Mouse (Mus musculus) megakaryocyte progenitor cell, adult 5-6 weeks (primary cell): Measurements from ENCODE around the gene Umps. TPM values are rescaled to one million over a fixed set of nuclear protein-coding genes. Genes with fewer than 3 reads are reported as not detected.
A peak's percentile ranks its signal among the peaks of the same experiment; 100 is the strongest.

Experiments
- ATAC-seq: replicated peaks from 2 replicates; pipeline ENCODE4 v1.8.0; 2016; ENCODE audit warnings: mild to moderate bottlenecking, moderate TSS enrichment, inconsistent platforms; ENCODE audit not compliant: poor library complexity
- total RNA-seq, 2 experiments: library from RNA; stranded (forward) in 1 of 2; stranded (reverse) in 1 of 2; fragments of 157-497, 149-512 nt in 1 of 2; fragments of 200-1000 nt in 1 of 2; gene quantifications; 2 replicates each; pipeline versions ENCODE4 v1.2.3 to v1.2.4; 2015 to 2017

Umps gene
- total RNA-seq, 2 experiments from 2014 or later = 61.9 to 111 TPM

DNA sequence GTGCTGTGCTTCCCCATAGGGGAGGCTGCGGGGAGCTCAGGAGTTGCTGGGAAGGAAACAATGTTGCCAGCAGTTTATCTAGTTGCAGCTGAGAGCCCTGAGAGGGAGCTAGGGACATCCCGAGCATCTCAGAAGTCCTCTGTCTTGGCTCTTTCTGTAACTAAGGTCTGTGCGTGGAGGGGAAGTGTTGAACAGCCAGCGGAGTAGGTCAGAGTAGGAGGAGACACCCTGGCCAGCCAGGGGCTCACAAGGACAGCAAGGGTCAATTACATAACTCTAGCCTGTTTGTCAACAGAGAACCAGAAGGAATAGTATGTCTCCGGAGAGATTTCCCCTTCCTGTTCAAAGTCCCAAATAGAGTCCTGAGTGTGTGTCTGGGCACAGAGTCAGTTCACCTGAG is 34.7 kb downstream of the Umps start:
- ATAC-seq = no peak

DNA sequence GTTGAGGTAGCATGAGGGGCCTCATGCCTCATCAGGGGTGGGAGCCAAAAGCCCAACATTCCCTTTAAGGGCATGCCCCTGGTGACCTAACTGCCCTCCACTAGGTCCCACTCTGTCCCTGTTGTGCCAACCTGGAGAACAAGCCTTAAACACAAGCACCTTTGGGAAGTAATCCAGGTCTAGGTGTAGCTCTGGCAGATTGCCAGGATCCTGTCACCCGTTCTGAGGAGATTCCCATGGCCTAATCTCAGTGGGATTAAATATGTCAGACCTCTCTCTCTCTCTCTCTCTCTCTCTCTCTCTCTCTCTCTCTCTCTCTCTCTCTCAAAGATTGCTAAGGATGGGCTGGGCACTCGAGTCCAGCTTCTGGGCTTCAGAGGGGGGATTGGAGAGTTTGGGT is 35.2 kb downstream of the Umps start:
- ATAC-seq = no peak

DNA sequence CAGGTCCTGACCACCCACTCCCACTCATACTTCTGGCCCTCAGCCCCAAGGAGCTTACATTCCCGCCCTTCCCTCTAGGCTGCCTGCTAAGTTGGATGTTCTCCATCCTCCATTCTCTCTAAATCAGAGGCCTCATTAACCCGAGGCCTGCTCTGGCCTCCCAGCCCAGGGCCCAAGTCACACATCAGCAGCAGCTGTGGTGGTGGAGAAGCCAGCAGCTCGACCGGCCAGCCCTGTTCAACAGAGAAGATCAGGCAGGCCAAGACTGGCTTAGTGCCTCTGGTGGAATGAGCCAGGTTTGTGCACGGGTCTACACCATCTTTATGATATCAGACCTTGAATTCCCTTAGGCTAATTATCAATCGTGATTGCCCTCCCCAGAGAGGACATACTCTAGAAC is 36.1 kb downstream of the Umps start:
- no peak for ATAC-seq

DNA sequence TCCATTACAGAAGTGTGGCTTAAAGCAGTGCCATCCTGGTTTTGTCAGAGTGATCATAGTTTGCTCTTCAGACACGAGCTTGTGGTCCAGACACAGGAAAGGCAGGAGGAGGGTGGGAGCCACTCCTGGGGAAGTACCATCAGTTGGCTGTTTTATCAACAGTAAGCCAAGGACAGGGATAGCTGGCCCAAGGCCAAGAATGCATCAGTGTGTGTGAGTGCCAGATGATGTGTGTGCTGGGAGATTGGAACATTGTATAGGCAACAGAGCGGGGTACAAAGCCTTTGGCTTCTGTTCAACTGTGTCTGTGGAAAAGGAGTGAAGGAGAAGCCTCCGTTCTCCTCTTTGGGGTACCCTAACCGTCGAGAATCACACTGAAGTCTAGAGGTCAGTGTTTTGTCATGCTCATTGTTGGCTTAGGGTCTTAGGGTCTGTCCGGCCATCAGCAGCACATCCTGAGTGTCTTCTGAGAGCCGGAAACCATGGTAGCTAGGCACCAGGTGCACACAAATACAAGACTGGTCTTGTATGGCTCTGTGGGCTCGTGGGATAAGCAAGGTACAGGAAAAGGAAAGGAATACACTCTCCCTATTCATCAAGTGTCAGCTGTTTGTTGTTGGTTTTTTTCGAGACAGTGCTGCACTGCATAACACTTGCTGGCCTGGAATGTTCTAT is 37.9 kb downstream of the Umps start:
- ATAC-seq = 0 out of 2 replicates have a peak, but pooled peaks have one; percentile 6

DNA sequence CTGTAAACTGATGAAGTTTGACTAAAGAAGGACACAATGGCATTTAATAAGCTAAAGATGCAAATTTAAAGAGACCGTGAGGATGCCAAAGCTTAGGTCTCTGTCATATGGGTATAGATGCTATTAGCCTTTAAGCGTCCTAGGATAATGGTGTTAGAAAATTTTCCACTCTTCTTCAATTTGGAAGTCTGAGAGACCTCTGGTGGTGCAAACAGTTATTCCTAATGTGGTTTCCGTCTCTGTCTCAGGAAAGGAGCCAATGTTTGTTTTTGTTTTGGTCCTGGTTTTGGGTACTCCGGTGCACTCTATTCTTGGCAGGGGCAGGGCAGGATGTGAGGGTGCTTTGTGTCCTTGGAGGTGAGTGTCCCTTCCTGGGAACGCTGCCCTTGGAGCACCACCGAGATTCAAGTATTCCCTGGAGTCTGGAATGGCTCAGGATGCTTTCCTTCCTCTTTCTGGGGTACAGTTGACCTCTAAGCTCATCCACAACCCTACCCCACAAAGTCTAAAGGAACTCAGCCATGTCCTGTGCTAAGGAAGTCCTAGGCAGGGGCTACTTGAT is 39.5 kb downstream of the Umps start:
- no peak for ATAC-seq

DNA sequence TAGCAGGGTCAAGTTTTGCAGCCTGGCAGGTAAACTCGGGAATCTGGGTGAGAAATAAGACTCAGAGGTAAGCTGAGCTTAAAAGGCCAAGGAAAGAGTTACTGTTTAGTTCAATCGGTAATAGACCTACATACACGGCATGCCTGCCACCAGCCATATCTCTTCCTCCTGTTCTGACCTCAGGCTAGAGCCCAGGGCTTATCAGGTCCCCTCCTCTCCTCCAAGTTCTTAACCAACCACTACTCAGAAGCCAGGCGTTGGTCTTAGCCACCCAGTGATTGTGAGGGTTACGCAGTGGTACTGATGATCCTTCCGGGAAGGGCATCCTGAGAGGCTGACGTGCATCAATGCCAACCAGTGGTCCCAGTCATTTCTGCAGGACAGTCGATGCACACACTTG is 43.1 kb downstream of the Umps start:
- peak; percentile 43 for ATAC-seq

DNA sequence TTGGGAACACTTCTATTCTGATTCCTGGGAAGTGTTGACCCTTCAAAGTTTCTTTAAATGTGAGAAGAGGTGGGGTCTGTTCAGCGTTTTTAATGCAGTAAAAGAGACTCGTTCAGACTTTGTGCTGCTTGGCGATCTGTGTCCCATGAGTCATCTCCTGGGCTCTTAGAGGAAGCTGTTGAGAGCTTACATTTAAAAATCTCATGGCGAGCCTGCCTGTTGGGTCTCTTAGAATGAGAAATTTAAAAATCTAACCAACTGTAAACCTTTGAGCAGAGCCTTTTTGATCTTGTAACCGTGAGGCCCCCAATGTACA is 43.9 kb downstream of the Umps start:
- no peak for ATAC-seq

DNA sequence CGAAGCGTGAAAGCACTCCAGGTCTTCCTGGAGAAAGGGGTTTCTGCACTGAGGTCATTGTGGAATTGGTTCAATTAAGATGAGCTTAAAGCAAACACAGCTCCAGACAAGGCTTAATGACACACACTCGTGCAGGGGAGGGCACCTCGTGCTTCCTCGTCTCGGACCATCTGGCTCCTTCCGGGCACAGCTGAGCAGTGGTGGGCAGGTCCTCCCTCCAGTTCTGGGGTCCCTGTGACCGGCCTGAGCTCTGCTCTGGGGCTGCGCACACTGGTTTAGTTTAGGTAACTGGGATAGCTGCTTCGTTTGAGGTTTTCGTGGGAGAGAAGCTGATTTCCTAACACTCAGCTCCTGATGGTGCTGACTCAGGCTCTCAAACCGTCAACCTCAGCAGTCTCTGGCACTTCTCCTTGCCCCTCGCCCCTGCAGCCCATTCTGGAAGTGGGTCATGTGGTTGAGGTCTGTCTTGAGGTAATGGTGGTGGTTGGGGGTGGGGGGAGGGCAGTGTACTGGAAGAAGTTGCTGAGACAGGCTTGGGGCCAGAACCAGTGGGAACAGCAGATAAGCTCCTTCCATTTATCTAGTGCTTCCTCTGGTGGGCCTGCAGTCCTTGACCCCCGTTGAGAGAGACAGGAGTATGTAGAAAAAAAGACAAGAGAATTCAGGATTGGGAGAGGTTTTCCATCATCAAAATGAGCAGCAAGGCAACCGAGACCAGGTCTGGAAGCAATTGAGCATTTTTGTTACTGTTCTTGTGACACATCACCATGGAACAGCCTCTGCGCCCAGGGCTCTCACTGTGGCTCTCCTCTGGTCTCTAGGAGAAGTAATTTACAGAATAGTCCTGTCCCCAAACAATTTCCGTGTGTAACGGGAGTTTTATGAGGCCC is 44.5 kb downstream of the Umps start:
- peak; percentile 76 for ATAC-seq

DNA sequence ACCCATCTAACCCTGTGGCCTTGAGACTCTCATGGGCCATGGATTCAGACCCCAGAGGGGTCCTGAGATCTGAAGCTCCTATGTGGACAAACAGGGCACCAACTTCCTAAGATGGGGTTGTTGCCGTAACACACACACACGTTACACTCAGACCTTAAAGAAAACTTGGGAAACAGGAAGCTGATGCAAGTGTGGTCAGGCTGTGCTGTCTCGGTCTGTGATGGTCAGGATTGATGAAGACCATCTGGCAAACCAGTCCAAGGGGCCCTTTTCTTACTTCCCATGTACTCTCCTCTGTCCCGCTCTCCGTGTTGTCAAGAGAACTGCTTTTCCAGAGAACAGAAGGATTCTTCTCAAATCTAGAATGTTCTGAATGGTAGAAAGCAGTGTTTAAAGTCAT is 45.3 kb downstream of the Umps start:
- ATAC-seq = peak; percentile 48

DNA sequence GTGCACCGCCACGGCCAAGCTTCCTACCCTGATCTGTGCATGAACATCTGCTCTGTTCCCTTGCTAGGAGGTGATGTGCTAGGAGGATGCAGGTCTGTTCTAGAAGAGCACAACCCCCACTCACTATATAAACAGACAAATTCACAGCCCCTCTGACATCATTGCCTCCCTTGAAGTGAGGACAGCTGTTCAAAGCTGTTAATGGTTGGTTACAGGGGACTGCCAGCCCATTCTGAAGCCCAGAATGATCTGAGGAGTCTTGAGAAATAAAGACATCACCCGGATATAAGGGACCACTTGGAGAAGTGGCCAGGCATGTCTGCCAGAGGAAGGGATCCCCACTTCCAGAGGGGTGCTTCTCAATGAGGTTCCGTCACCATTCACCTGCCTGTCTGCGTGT is 48.9 kb downstream of the Umps start:
- no peak for ATAC-seq

DNA sequence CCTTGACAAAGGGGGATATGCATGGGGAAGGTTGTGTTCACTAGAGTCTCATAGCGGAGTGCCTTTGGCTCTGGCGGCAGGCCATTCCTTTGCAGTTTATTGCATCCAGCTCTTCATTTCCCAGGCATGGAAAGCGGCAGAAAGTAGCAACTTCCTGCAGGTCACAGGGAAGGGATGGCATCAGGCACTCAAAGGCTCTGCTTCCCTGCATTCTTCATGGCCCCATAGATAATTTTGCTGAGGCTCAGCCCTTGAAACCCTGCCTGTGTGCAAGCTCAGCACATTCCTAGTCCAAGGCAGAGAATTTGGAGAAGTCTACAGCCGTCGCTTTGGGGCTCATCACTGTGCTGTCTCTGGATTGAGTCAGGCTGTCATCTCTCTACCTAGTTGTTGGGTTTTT is 49.4 kb downstream of the Umps start:
- ATAC-seq = no peak

DNA sequence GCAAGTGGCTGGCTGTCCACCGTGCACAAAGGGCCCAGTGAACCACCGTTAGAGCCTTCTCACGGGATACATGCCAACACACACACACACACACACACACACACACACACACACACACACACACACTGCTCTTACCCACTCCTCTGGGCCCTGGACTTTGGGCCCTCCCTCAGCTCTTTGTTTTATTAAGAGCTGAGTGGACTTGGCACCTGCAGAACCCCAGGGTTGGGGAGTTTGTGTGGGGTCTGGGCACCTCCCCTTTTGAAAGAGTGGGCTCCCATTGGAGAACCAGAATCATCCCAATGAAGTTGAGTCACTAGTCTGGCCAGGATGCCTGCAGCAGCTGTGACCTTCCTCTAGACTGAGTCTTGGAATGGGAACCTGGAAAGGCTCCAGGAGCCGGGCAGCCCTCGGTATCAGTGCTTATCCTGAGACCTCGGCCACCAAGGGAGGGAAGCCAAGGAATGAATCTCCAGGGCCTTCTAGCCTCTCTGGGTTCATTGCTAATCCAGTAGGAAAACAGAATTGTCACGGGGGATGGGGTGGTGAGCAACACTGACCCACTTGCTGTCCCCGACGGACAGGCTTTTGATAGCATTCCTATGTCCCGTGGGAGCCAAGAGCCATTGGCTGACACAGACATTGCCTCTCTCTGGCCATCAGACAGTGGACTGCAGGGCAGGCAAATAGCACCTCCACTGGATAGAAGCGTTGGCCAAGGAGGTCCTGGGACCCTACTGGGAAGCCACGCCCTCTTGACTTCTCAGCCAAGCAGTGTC is 50.2 kb downstream of the Umps start:
- no peak for ATAC-seq

DNA sequence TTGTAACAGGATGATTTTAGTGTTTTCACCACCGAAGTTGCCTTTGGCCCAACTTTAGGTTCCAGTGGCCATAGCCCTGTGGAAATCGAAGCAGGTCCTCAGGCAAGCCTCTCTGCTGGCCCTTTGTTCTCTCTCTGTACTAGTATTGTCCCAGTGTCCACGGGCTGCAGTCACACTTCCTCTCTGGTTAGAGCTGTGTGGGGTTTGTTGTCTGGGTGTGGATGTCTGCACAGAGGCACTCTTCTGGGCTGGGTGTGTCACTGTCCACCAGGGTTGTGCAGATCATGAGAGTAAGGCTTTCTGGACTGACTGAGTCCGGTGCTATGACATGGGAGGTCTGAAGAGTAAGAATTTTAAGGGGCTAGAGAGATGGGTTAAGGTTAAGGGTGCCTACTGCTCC is 51.8 kb downstream of the Umps start:
- peak; percentile 64 for ATAC-seq

DNA sequence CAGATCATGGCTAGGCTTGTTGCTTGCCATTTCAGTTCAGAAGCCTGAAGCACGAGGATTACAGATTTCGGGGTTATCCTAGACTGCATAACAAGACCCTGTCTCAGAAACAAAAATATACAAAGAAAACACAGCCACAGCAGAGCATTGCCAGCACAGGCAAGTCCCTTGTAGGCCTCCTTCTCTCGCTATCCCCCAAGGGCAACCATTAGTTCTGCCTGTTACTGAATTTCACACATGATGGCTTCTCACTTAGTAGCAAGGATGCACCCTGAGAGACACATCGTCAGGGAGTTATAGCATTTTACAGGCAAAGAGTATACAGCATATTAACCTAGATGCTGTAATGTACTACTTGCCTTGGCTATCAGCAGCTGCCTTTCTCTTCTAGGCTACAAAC is 58.6 kb downstream of the Umps start:
- ATAC-seq = no peak

Other genes starting within 250 kb of the Umps start
- gene Muc13, start 173.0 kb downstream of the Umps start, total RNA-seq (2015) = 52.3 and 76.8 TPM in 2 replicates
- gene Muc13, start 173.0 kb downstream of the Umps start, total RNA-seq (2017) = 41.4 and 61.6 TPM in 2 replicates
- 4.4 and 8.1 TPM in 2 replicates for gene Itgb5, start 137.4 kb downstream of the Umps start, total RNA-seq (2015)
- gene Itgb5, start 137.4 kb downstream of the Umps start, total RNA-seq (2017) = 5.5 and 8.5 TPM in 2 replicates